Mouse (Mus musculus): ENCODE results near the gene Zfp710. TPM values are rescaled to one million over a fixed set of nuclear protein-coding genes. Genes with fewer than 3 reads are reported as not detected.

Gene Zfp710
- polyA plus RNA-seq, 1 experiment from 2014 or later: 25.7 TPM

GRCm38 (mm10) chr7:80025391-80026117, 940 bp downstream of the Zfp710 start:
- H3K36me3 ChIP-seq (ENCODE audit: control insufficient read depth, insufficient read depth, low read length): no peaks in the 10 kb centered on the region; the same call in 1 of the 2 replicates
- peak overlapping the region; percentile 90 for H3K4me2 ChIP-seq (replicated peaks; ENCODE audit: low read depth, low read length)
- WGBS: under 1% methylated on average over 28 of the region's 28 CpGs
- peak overlapping the region; percentile 86 for H3K4me3 ChIP-seq (ENCODE audit: low read length)
- peak overlapping the region; percentile 98 for H3K27ac ChIP-seq (ENCODE audit: low read depth, low read length)
- ATAC-seq (ENCODE audit: low FRiP score, low TSS enrichment): no peak; the same call in none of the 2 replicates
- peak overlapping the region; percentile 96 for H3K9ac ChIP-seq (ENCODE audit: low read depth, low read length)
- H3K9me3 ChIP-seq (ENCODE audit: control insufficient read depth, low read length): no peaks in the 10 kb centered on the region
- H3K4me1 ChIP-seq (ENCODE audit: control insufficient read depth, insufficient read depth, low read length): peaks cover 20% of the 10 kb centered on the region
- H3K27me3 ChIP-seq (ENCODE audit: control insufficient read depth, insufficient read depth, low read length): no peaks in the 10 kb centered on the region

GRCm38 (mm10) chr7:80026118-80026989, 1.7 kb downstream of the Zfp710 start:
- Histone ChIP-seq H3K4me1 (ENCODE audit: control insufficient read depth, insufficient read depth, low read length) (peaks cover 23% of the 10 kb centered on the region), H3K27me3 (ENCODE audit: control insufficient read depth, insufficient read depth, low read length) (no peaks in the 10 kb centered on the region), H3K36me3 (ENCODE audit: control insufficient read depth, insufficient read depth, low read length) (no peaks in the 10 kb centered on the region; the same call in 1 of the 2 replicates), H3K27ac (ENCODE audit: low read depth, low read length) (peak overlapping the region; percentile 98), H3K4me2 (replicated peaks; ENCODE audit: low read depth, low read length) (peak overlapping the region; percentile 90), H3K9ac (ENCODE audit: low read depth, low read length) (peak overlapping the region; percentile 96), H3K9me3 (ENCODE audit: control insufficient read depth, low read length) (no peaks in the 10 kb centered on the region), H3K4me3 (ENCODE audit: low read length) (peak overlapping the region; percentile 86)
- peak; percentile 44 for ATAC-seq (ENCODE audit: low FRiP score, low TSS enrichment)
- under 1% methylated on average over 20 of the region's 59 CpGs for WGBS

- peak; percentile 16 for ATAC-seq (ENCODE audit: low FRiP score, low TSS enrichment)
- peaks cover 28% of the 10 kb centered on the region for H3K4me1 ChIP-seq (ENCODE audit: control insufficient read depth, insufficient read depth, low read length)
Measured at GRCm38 (mm10) chr7:80026990-80027635, 2.5 kb downstream of the Zfp710 start.

GRCm38 (mm10) chr7:80027636-80028417, 3.2 kb downstream of the Zfp710 start:
- Histone ChIP-seq H3K9me3 (ENCODE audit: control insufficient read depth, low read length) (no peaks in the 10 kb centered on the region), H3K4me1 (ENCODE audit: control insufficient read depth, insufficient read depth, low read length) (peaks cover 35% of the 10 kb centered on the region), H3K36me3 (ENCODE audit: control insufficient read depth, insufficient read depth, low read length) (no peaks in the 10 kb centered on the region; the same call in 1 of the 2 replicates), H3K9ac (ENCODE audit: low read depth, low read length) (peak overlapping the region; percentile 96), H3K27me3 (ENCODE audit: control insufficient read depth, insufficient read depth, low read length) (no peaks in the 10 kb centered on the region), H3K27ac (ENCODE audit: low read depth, low read length) (peak overlapping the region; percentile 95), H3K4me3 (ENCODE audit: low read length) (peak overlapping the region; percentile 86), H3K4me2 (replicated peaks; ENCODE audit: low read depth, low read length) (peak overlapping the region; percentile 90)
- ATAC-seq (ENCODE audit: low FRiP score, low TSS enrichment): no peak
- 4% methylated on average over 23 of the region's 23 CpGs for WGBS

More at GRCm38 (mm10) chr7:80026990-80027635, 2.5 kb downstream of the Zfp710 start:
- Histone ChIP-seq H3K27me3 (ENCODE audit: control insufficient read depth, insufficient read depth, low read length) (no peaks in the 10 kb centered on the region), H3K36me3 (ENCODE audit: control insufficient read depth, insufficient read depth, low read length) (no peaks in the 10 kb centered on the region; the same call in 1 of the 2 replicates), H3K9ac (ENCODE audit: low read depth, low read length) (peak overlapping the region; percentile 96), H3K4me3 (ENCODE audit: low read length) (peak overlapping the region; percentile 86), H3K4me2 (replicated peaks; ENCODE audit: low read depth, low read length) (peak overlapping the region; percentile 90), H3K9me3 (ENCODE audit: control insufficient read depth, low read length) (no peaks in the 10 kb centered on the region), H3K27ac (ENCODE audit: low read depth, low read length) (peak overlapping the region; percentile 95)
- under 1% methylated on average over 65 of the region's 71 CpGs for WGBS

- Histone ChIP-seq H3K4me2 (replicated peaks; ENCODE audit: low read depth, low read length) (peak overlapping the region; percentile 90), H3K9me3 (ENCODE audit: control insufficient read depth, low read length) (no peaks in the 10 kb centered on the region), H3K4me1 (ENCODE audit: control insufficient read depth, insufficient read depth, low read length) (peaks cover 40% of the 10 kb centered on the region), H3K9ac (ENCODE audit: low read depth, low read length) (peak overlapping the region; percentile 96; the same call in 1 of the 2 replicates), H3K4me3 (ENCODE audit: low read length) (peak overlapping the region; percentile 86), H3K36me3 (ENCODE audit: control insufficient read depth, insufficient read depth, low read length) (no peaks in the 10 kb centered on the region; the same call in 1 of the 2 replicates), H3K27me3 (ENCODE audit: control insufficient read depth, insufficient read depth, low read length) (no peaks in the 10 kb centered on the region), H3K27ac (ENCODE audit: low read depth, low read length) (no peak overlapping the region)
- WGBS: 45% methylated on average over 3 of the region's 3 CpGs
- ATAC-seq (ENCODE audit: low FRiP score, low TSS enrichment): no peak
Measured at GRCm38 (mm10) chr7:80028418-80028720, 3.8 kb downstream of the Zfp710 start.

GRCm38 (mm10) chr7:80030009-80030408, 5.4 kb downstream of the Zfp710 start:
- no peak overlapping the region for H3K9ac ChIP-seq (ENCODE audit: low read depth, low read length)
- no peak for ATAC-seq (ENCODE audit: low FRiP score, low TSS enrichment)
- no peaks in the 10 kb centered on the region for H3K9me3 ChIP-seq (ENCODE audit: control insufficient read depth, low read length)
- H3K4me3 ChIP-seq (ENCODE audit: low read length): no peak overlapping the region
- no peaks in the 10 kb centered on the region; the same call in 1 of the 2 replicates for H3K36me3 ChIP-seq (ENCODE audit: control insufficient read depth, insufficient read depth, low read length)
- H3K27me3 ChIP-seq (ENCODE audit: control insufficient read depth, insufficient read depth, low read length): no peaks in the 10 kb centered on the region
- H3K4me1 ChIP-seq (ENCODE audit: control insufficient read depth, insufficient read depth, low read length): peaks cover 46% of the 10 kb centered on the region
- H3K4me2 ChIP-seq (replicated peaks; ENCODE audit: low read depth, low read length): no peak overlapping the region
- H3K27ac ChIP-seq (ENCODE audit: low read depth, low read length): no peak overlapping the region

GRCm38 (mm10) chr7:80030486-80030885, 5.9 kb downstream of the Zfp710 start:
- Histone ChIP-seq H3K36me3 (ENCODE audit: control insufficient read depth, insufficient read depth, low read length) (no peaks in the 10 kb centered on the region; the same call in 1 of the 2 replicates), H3K27me3 (ENCODE audit: control insufficient read depth, insufficient read depth, low read length) (no peaks in the 10 kb centered on the region), H3K4me2 (replicated peaks; ENCODE audit: low read depth, low read length) (no peak overlapping the region), H3K4me1 (ENCODE audit: control insufficient read depth, insufficient read depth, low read length) (peaks cover 51% of the 10 kb centered on the region), H3K27ac (ENCODE audit: low read depth, low read length) (no peak overlapping the region), H3K4me3 (ENCODE audit: low read length) (no peak overlapping the region), H3K9ac (ENCODE audit: low read depth, low read length) (no peak overlapping the region), H3K9me3 (ENCODE audit: control insufficient read depth, low read length) (no peaks in the 10 kb centered on the region)
- WGBS: 87% methylated on average over 8 of the region's 8 CpGs
- ATAC-seq (ENCODE audit: low FRiP score, low TSS enrichment): no peak

- WGBS: 94% methylated on average over 8 of the region's 8 CpGs
Measured at GRCm38 (mm10) chr7:80030987-80031386, 6.4 kb downstream of the Zfp710 start.

More at GRCm38 (mm10) chr7:80030987-80031386, 6.4 kb downstream of the Zfp710 start:
- Histone ChIP-seq H3K36me3 (ENCODE audit: control insufficient read depth, insufficient read depth, low read length) (no peaks in the 10 kb centered on the region; the same call in 1 of the 2 replicates), H3K4me3 (ENCODE audit: low read length) (no peak overlapping the region), H3K4me2 (replicated peaks; ENCODE audit: low read depth, low read length) (no peak overlapping the region), H3K27me3 (ENCODE audit: control insufficient read depth, insufficient read depth, low read length) (no peaks in the 10 kb centered on the region), H3K4me1 (ENCODE audit: control insufficient read depth, insufficient read depth, low read length) (peaks cover 56% of the 10 kb centered on the region), H3K9ac (ENCODE audit: low read depth, low read length) (no peak overlapping the region), H3K9me3 (ENCODE audit: control insufficient read depth, low read length) (no peaks in the 10 kb centered on the region), H3K27ac (ENCODE audit: low read depth, low read length) (no peak overlapping the region)
- ATAC-seq (ENCODE audit: low FRiP score, low TSS enrichment): no peak
